Mouse (Mus musculus) Muller cell, postnatal 12 days (primary cell): ENCODE results near the gene Enpp6.

Experiments used
- DNase-seq: peaks from one replicate; pipeline ENCODE4 v3.0.0-alpha.2; 2015; ENCODE audit errors: inconsistent ontology term

Enpp6 gene

DNA sequence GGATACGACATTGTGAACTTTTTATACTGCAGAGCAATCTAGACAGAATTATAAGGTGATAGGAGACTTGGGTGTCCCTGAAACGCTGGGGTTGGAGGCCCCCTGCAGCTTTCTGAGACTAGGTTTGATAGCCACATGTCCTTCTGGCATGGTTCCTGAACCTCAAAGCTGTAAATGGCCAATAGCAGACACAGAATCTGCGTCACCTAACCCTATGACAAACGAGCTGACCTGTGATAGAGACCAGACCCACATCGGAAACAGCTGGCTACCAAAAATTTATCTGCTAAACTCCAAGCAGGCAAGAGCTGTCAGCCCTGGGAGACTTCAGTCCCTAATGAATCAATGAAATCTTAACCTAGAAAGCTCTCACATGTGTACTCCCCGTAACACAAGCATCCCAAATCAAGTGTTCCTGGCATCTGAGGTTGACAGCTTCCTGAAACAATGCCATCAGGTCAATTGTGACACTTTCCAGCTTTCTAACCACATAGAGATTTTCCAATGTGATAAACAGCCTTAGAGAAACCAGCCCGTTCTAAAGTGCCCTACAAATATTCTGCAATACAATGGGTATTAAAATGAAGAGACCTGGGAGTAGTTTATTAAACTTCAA is 74.5 kb downstream of the Enpp6 start:
- DNase-seq, result no peak

DNA sequence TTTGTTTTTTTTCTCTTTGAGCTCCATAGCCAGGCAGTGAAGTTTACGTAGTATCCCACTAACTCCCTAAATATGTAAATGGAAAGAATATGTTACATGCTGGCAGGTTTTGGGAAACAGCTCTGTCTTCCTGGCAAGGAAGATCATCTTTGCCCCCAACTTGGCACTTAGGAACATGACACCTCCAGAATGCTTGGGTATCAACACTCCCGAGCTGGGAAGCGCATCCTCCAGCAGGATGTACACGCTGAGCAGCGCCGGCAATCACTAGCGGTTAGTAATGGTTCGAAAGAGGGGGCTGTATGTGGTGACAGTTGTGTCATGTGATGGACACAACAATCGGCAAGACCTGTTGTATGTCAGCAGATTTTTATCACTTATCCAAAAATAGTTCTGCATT is 80.4 kb downstream of the Enpp6 start:
- DNase-seq, result no peak

DNA sequence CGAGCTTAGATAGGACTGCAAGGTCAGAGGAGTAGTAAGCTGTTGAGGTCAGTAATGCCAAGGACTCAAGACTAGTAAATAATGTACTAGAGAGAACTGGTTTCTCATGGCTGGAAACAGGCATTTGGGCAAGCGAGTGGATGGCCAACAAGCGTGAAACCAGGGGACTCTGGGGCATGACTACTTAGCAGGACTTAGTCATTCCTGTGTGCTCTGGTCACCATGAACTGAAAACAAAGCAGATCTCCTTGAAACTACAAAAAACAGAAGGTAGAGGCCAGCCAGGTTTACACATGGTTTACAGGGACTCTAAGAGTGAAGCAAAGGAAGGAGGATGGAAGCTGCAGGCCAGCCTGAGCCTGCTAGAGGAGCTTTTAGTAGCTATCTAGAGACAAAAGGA is 82.9 kb downstream of the Enpp6 start:
- no peak for DNase-seq

- DNase-seq, result no peak
These were observed 85.3 kb downstream of the Enpp6 start for GRCm38 (mm10) chr8:47072001-47072400.

DNA sequence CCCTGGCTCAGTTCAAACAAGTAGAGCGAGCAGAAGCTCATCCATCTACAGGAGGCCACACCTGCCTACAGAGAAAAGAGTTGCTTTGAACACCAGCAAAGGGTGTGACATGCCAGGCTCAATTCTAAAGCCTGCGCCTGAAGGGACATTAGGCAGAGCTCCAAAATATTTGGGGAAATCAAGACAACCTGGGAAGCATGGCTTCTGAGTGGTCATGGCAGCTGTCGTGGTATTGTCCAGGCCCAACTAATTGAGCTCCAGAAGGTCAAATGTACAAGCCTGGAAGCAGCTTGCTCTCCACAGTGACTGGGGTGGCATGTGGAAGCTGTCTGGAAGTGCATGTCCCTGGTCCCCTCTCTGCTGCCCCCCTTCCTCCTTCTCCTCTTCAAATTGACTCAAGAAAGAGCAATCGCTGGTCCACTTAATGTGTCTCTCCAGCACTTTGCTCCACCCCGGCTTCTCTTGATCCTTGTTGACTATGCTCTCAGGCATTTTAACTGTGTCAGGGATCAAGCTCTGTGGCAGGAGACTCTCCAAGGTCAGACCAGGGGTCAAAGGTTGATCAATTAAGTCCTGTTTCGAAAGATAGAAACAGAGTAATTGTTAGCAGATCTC is 89.4 kb downstream of the Enpp6 start:
- DNase-seq, result no peak

DNA sequence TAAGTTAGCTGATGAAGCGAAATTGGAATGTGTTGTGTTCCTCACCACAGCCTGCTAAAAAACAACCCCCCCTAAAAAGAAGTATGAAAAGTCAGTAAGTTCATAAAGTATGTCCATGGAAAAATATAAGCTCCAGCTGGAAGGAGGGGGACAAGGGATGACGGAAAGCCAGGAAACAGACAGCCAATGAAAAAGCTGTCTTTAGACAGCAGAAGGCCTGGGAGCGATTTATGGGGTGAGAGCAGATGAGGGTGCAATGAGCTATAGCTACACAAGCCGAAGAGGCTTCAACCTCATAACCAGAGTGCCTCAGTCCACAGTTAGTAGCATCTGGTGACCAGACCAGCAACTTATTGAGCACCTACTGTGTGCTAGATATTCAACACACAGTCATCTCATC is 93.3 kb downstream of the Enpp6 start:
- no peak for DNase-seq

DNA sequence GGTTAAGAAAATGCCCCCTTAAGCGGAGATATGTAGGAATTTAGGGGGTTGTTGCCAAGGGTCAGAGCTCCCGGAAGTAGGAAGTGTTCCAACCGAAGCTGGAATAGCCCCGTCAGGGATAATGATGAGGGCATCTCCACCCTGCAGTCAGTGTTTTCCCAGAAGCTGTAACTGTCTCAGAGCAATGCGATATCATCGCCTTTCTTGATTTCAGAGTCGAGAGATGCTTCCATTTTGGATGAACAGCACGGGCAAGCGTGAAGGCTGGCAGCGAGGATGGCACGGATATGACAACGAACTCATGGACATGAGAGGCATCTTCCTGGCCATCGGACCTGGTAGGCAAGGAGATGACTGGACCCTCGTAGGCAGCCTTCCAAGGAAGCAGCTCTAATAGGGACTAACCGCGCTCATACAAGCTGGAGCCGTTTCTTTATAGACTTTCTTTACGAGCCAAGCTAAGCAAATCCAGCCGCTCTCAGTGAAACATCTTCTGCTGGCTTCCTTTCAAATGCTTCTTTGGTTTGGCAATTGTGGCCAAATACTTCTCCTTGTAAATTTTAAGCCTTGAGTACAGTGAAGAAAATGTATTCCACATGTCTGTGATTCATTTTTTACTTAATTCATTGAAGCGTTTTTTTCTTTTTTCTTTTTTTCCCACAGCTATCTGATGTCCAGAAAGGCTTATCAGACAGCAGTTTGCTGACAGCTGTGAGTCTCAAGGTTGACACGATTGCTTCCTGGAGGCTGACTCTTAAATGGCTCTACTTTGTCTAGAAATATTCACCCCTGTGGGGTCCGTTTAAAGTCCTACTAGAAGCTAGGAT is 95.7 kb downstream of the Enpp6 start:
- DNase-seq, result no peak

DNA sequence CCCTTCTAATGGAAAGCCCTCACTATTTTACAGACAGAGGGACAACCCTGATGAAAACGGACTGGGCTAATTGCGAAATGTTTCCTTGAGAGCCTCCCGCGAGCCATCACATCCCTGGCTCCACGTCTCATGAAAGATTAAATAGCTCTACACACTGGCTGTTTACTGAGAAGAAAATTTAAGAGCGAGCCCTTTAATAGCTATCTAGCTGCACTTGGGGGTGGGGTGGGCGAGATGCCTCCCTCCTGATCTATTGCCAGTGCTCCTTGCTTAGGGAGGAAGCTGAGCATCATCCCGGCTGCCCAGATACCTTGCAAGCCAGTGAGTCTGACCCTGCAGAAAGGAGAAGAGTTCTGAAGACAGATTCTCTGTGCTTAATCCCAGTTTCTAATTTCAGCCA is 103.3 kb downstream of the Enpp6 start:
- DNase-seq, result no peak

GRCm38 (mm10) chr8:47105617-47106016 is 118.9 kb downstream of the Enpp6 start:
- DNase-seq, result no peak

GRCm38 (mm10) chr8:47114133-47114796 is 127.6 kb downstream of the Enpp6 start:
- no peak for DNase-seq

- DNase-seq, result no peak
These were observed 130.6 kb downstream of the Enpp6 start for GRCm38 (mm10) chr8:47117336-47117735.

- no peak for DNase-seq
These were observed 133.2 kb downstream of the Enpp6 start for GRCm38 (mm10) chr8:47119895-47120294.

- no peak for DNase-seq
These were observed 142.2 kb downstream of the Enpp6 start for GRCm38 (mm10) chr8:47128859-47129258.

DNA sequence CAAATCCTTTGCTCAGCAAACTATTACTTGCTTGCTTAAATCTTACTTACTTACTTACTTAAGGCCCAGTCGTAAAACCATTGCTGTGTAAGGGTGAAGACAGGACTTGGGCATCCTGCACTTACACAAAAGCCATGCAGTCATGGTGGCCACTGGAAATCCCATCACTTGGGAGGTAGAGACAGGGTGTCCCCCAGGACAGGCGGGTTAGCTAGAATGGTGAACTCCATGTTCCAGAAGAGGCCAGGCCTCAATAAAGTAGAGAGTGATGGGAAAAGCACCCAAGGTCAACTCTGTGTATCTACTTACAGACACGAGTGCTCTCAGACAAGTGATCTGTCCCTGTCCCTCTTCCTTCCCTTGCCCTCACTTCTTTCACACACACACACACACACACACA is 146.7 kb downstream of the Enpp6 start:
- no peak for DNase-seq

DNA sequence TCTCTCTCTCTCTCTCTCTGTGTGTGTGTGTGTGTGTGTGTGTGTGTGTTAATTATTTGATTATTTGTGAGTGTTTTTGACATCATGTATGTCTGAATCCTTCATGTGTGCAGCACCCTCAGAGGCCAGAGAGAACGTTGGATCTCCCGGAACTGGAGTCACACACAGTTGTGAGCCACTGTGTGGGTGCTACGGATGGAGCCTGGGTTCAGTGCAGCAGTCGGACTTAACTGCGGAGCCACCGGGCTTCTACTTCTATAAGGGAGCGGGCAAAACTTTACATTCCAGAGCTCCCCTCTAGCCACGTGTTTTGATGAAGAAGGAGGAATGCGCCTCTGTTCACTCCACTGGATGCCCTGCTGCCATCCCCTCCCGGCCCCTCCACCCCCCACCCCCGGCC is 148.0 kb downstream of the Enpp6 start:
- DNase-seq, result no peak

GRCm38 (mm10) chr8:47135586-47135985 is 148.9 kb downstream of the Enpp6 start:
- no peak for DNase-seq

GRCm38 (mm10) chr8:47136047-47136446 is 149.4 kb downstream of the Enpp6 start:
- DNase-seq, result no peak

DNA sequence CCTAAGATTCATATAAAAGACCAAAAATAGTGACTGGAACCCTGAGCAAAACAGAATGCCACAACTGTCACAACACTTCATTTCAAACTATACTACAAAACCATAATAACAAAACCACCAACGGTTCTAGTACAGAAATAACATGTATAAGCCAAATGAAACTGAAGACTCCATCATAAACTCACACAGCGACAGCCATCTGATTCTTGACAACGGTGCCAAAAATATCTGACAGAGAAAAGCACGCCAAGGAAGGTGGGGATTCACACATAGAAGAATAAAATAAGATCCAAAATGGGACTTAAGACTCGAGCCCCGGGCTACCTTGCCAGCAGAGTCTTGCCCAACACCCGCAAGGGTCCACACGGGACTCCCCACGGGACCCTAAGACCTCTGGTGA is 158.6 kb downstream of the Enpp6 start:
- no peak for DNase-seq
